Mouse (Mus musculus): Measurements from ENCODE around the gene March10. TPM values are rescaled to one million over a fixed set of nuclear protein-coding genes. Genes with fewer than 3 reads are reported as not detected.
A peak's percentile ranks its signal among the peaks of the same experiment; 100 is the strongest.

March10 gene
- polyA plus RNA-seq, 1 experiment from 2014 or later, result not detected

DNA sequence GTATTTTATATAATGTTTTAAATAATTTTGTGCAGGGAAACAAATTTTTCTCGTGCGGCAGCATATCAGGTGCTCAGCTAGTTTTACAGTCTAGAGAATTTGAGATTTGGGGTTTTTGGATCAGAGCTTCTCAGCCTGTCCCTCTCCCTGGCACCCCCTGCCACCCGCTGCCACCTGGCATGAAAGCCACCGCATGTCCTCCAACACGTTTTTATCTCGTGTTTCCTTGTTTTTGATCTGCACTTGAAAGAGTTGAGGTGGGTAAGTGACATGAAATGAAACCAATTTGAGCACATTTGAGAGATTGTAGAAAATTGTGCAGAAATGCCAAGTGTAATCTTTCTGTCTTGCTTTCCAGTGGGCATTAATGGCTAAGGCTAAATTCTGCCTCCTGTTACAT, 11.6 kb downstream of the March10 start:
- ATAC-seq (ENCODE audit: low FRiP score, low TSS enrichment) (no peak), DNase-seq (ENCODE audit: low spot score) (no peak)
- Histone ChIP-seq H3K9me3 (ENCODE audit: control insufficient read depth, low read length) (no peaks in the 10 kb centered on the region), H3K9ac (ENCODE audit: low read length) (no peak overlapping the region), H3K36me3 (ENCODE audit: control insufficient read depth, insufficient read depth, low read length) (no peaks in the 10 kb centered on the region), H3K4me3 (ENCODE audit: low read depth, low read length) (no peak overlapping the region), H3K27me3 (ENCODE audit: control insufficient read depth, insufficient read depth, low read length) (no peaks in the 10 kb centered on the region), H3K4me1 (replicated peaks; ENCODE audit: control insufficient read depth, insufficient read depth) (no peaks in the 10 kb centered on the region), H3K27ac (replicated peaks) (no peak overlapping the region), H3K4me2 (replicated peaks; ENCODE audit: low read depth) (no peak overlapping the region)
- no peak for TF ChIP-seq CTCF (IDR thresholded peaks at IDR 0.05; ENCODE audit: low read depth)
- no peak for TF ChIP-seq EP300 (optimal IDR thresholded peaks at IDR 0.05)
- WGBS, result 79% methylated on average over 6 of the region's 6 CpGs

DNA sequence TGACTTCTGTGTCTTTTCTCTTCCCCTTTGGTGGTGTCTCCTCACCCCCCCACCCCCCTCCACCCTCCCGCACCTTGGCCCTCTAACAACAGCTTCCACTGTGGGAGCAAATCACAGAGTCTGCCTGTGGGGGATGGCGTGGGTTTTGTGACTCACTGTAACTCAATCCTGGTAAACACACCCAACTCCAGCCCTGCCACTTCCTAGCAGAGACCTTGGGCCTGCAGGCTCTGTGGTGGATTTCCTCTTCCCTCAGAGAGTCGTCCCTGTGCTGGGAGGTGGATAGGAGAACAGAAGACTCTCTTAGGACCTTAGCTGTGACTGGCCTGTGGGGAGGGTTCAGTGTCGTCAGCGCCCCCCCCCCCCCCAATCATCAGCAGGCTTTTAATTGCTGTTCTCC, 13.0 kb downstream of the March10 start:
- peak; percentile 71; the same call in 1 of the 2 replicates for ATAC-seq (ENCODE audit: low FRiP score, low TSS enrichment)
- no peak overlapping the region for H3K4me2 ChIP-seq (replicated peaks; ENCODE audit: low read depth)
- WGBS, result 37% methylated on average over 5 of the region's 5 CpGs

DNA sequence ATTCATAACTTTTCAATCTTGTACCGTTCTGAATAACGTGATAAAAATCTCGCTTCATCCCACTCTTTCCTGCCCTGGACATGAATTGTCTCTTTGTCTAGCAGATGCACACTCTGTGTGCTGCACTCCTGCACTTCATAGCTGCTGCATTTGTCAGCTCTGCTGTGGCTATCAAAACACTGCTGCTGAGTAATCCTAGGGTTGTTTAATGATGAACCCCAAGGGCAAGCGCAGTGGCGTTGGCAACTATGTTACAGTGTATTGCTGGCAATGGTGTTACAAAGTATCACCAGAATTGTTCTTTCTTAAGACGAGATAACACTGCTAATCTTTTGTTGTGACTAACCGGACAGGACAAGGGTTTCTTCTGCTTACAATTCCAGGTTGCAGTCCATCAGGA, 16.7 kb downstream of the March10 start:
- no peak overlapping the region for H3K9ac ChIP-seq (ENCODE audit: low read length)
- no peak for ATAC-seq (ENCODE audit: low FRiP score, low TSS enrichment)
- DNase-seq (ENCODE audit: low spot score), result no peak
- H3K27me3 ChIP-seq (ENCODE audit: control insufficient read depth, insufficient read depth, low read length), result no peaks in the 10 kb centered on the region
- no peak overlapping the region for H3K27ac ChIP-seq (replicated peaks)
- 62% methylated on average over 7 of the region's 7 CpGs for WGBS
- H3K9me3 ChIP-seq (ENCODE audit: control insufficient read depth, low read length), result no peaks in the 10 kb centered on the region
- no peak overlapping the region for H3K4me2 ChIP-seq (replicated peaks; ENCODE audit: low read depth)
- TF ChIP-seq EP300 (optimal IDR thresholded peaks at IDR 0.05) (no peak), CTCF (IDR thresholded peaks at IDR 0.05; ENCODE audit: low read depth) (no peak)
- H3K36me3 ChIP-seq (ENCODE audit: control insufficient read depth, insufficient read depth, low read length), result no peaks in the 10 kb centered on the region
- H3K4me1 ChIP-seq (replicated peaks; ENCODE audit: control insufficient read depth, insufficient read depth), result no peaks in the 10 kb centered on the region
- H3K4me3 ChIP-seq (ENCODE audit: low read depth, low read length), result no peak overlapping the region

More for the DNA sequence above, 13.0 kb downstream of the March10 start:
- peak; percentile 49 for DNase-seq (ENCODE audit: low spot score)
- H3K36me3 ChIP-seq (ENCODE audit: control insufficient read depth, insufficient read depth, low read length), result no peaks in the 10 kb centered on the region
- no peak overlapping the region for H3K9ac ChIP-seq (ENCODE audit: low read length)
- H3K27me3 ChIP-seq (ENCODE audit: control insufficient read depth, insufficient read depth, low read length), result no peaks in the 10 kb centered on the region
- no peak overlapping the region for H3K27ac ChIP-seq (replicated peaks)
- H3K4me3 ChIP-seq (ENCODE audit: low read depth, low read length), result no peak overlapping the region
- no peaks in the 10 kb centered on the region for H3K4me1 ChIP-seq (replicated peaks; ENCODE audit: control insufficient read depth, insufficient read depth)
- TF ChIP-seq EP300 (optimal IDR thresholded peaks at IDR 0.05) (no peak), CTCF (IDR thresholded peaks at IDR 0.05; ENCODE audit: low read depth) (no peak)
- no peaks in the 10 kb centered on the region for H3K9me3 ChIP-seq (ENCODE audit: control insufficient read depth, low read length)

DNA sequence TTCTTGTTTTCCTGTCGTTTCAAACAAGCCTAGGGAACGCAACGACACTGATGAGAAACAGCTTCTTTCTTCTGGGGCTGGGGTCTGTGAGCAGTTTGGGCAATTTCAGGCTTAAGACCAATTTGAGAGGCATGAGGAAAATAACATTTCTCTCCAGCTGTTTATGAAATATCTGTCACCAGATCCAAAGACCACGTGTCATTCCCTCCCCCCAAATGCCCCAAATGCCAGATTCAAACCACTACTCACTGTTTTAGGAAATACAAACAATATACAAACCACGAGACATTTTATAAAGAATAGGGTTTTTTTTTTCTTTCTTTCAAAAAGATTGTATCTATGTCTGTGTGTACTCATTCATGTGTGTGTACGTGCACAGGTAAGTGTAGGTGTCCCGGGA, 17.6 kb downstream of the March10 start:
- no peaks in the 10 kb centered on the region for H3K4me1 ChIP-seq (replicated peaks; ENCODE audit: control insufficient read depth, insufficient read depth)
- ATAC-seq (ENCODE audit: low FRiP score, low TSS enrichment) (no peak), DNase-seq (ENCODE audit: low spot score) (no peak)
- H3K9ac ChIP-seq (ENCODE audit: low read length), result no peak overlapping the region
- H3K9me3 ChIP-seq (ENCODE audit: control insufficient read depth, low read length), result no peaks in the 10 kb centered on the region
- WGBS, result 57% methylated on average over 7 of the region's 7 CpGs
- H3K27me3 ChIP-seq (ENCODE audit: control insufficient read depth, insufficient read depth, low read length), result no peaks in the 10 kb centered on the region
- no peak overlapping the region for H3K4me2 ChIP-seq (replicated peaks; ENCODE audit: low read depth)
- no peak overlapping the region for H3K27ac ChIP-seq (replicated peaks)
- H3K36me3 ChIP-seq (ENCODE audit: control insufficient read depth, insufficient read depth, low read length), result no peaks in the 10 kb centered on the region
- no peak overlapping the region for H3K4me3 ChIP-seq (ENCODE audit: low read depth, low read length)
- TF ChIP-seq EP300 (optimal IDR thresholded peaks at IDR 0.05) (no peak), CTCF (IDR thresholded peaks at IDR 0.05; ENCODE audit: low read depth) (no peak)

DNA sequence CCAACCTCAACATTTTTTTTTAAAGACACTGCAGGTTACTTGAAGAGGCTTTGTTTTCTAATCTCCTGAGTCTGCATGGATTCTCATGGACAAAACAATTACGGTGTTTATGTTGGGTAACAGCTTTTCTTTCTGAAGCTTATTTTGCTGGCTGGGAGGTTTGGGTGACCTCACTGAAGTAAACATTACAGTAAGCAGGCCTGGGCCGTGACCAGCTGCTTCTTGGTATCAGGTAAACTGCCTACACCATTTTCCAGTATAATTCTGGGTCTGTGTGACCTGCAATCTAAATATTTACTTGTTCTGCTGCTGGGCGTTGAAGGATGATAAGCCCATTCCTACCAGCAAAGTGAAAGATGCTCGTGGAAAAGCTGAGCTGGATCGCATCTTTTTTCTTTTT, 30.1 kb downstream of the March10 start:
- Histone ChIP-seq H3K36me3 (ENCODE audit: control insufficient read depth, insufficient read depth, low read length) (no peaks in the 10 kb centered on the region), H3K27ac (replicated peaks) (no peak overlapping the region), H3K4me1 (replicated peaks; ENCODE audit: control insufficient read depth, insufficient read depth) (no peaks in the 10 kb centered on the region), H3K4me2 (replicated peaks; ENCODE audit: low read depth) (no peak overlapping the region), H3K4me3 (ENCODE audit: low read depth, low read length) (no peak overlapping the region), H3K9ac (ENCODE audit: low read length) (no peak overlapping the region), H3K9me3 (ENCODE audit: control insufficient read depth, low read length) (no peaks in the 10 kb centered on the region), H3K27me3 (ENCODE audit: control insufficient read depth, insufficient read depth, low read length) (no peaks in the 10 kb centered on the region)
- ATAC-seq (ENCODE audit: low FRiP score, low TSS enrichment) (peak; percentile 77), DNase-seq (ENCODE audit: low spot score) (peak; percentile 47)
- 21% methylated on average over 5 of the region's 5 CpGs for WGBS
- TF ChIP-seq EP300 (optimal IDR thresholded peaks at IDR 0.05) (no peak), CTCF (IDR thresholded peaks at IDR 0.05; ENCODE audit: low read depth) (no peak)

DNA sequence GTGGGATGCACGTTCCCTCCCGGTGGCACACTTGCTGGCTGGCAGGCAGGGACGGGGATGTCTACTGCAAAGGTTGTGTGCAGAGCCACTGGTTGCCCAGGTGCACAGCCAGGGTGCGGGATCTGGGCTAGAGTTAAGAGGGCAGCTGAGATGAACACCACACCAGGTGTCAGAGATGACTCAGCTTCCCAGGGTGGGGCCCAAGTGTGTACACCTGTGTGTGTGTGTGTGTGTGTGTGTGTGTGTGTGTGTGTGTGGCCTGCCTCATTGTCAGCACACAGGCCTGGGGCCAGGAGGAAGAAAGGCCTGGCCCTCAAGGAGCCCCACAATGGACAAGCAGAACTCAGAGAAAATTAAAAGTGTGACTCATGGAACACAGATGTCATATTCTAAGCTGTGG, 31.9 kb downstream of the March10 start:
- no peaks in the 10 kb centered on the region for H3K27me3 ChIP-seq (ENCODE audit: control insufficient read depth, insufficient read depth, low read length)
- no peak overlapping the region for H3K9ac ChIP-seq (ENCODE audit: low read length)
- ATAC-seq (ENCODE audit: low FRiP score, low TSS enrichment) (peak; percentile 92), DNase-seq (ENCODE audit: low spot score) (peak; percentile 72)
- no peak overlapping the region for H3K27ac ChIP-seq (replicated peaks)
- no peaks in the 10 kb centered on the region for H3K4me1 ChIP-seq (replicated peaks; ENCODE audit: control insufficient read depth, insufficient read depth)
- no peak overlapping the region for H3K4me2 ChIP-seq (replicated peaks; ENCODE audit: low read depth)
- H3K9me3 ChIP-seq (ENCODE audit: control insufficient read depth, low read length), result no peaks in the 10 kb centered on the region
- H3K4me3 ChIP-seq (ENCODE audit: low read depth, low read length), result no peak overlapping the region
- TF ChIP-seq EP300 (optimal IDR thresholded peaks at IDR 0.05) (no peak), CTCF (IDR thresholded peaks at IDR 0.05; ENCODE audit: low read depth) (no peak)
- WGBS, result 66% methylated on average over 4 of the region's 4 CpGs
- H3K36me3 ChIP-seq (ENCODE audit: control insufficient read depth, insufficient read depth, low read length), result no peaks in the 10 kb centered on the region

All from stomach, postnatal 0 days (tissue).